Mouse (Mus musculus) midbrain, postnatal 0 days (tissue): ENCODE results near the gene Defb26. TPM values are rescaled to one million over a fixed set of nuclear protein-coding genes. Genes with fewer than 3 reads are reported as not detected.

ENCODE experiments used
- ATAC-seq: fragments of 200-750 bp; cut with Nextera tagmentation; 2 replicates; pipeline ENCODE4 v1.8.0; 2017; ENCODE audit warnings: moderate number of reproducible peaks, mild to moderate bottlenecking, moderate TSS enrichment, moderate library complexity; ENCODE audit not compliant: low FRiP score
- DNase-seq: peaks from one replicate; pipeline ENCODE4 v3.0.0-alpha.2; 2015; ENCODE audit warnings: low spot score
- H3K27ac ChIP-seq: fragments of 300-500 bp; sonication (generic); 2 replicates; pipeline ENCODE4 v1.5.1; 2014; ENCODE audit warnings: low read depth, mild to moderate bottlenecking, low read length, mixed read lengths
- H3K27me3 ChIP-seq: fragments of 300-500 bp; sonication (generic); 2 replicates; pipeline ENCODE4 v1.6.1; 2014; ENCODE audit warnings: low read length, control low read depth, mixed read lengths; ENCODE audit not compliant: insufficient read depth
- H3K36me3 ChIP-seq: fragments of 300-500 bp; sonication (generic); 2 replicates; pipeline ENCODE4 v1.6.1; 2014; ENCODE audit warnings: low read length, control low read depth, mixed read lengths; ENCODE audit not compliant: insufficient read depth
- H3K4me1 ChIP-seq: fragments of 300-500 bp; sonication (generic); 2 replicates; pipeline ENCODE4 v1.6.1; 2014; ENCODE audit warnings: mild to moderate bottlenecking, control low read depth, antibody characterized with exemption, low read length, mixed read lengths; ENCODE audit not compliant: insufficient read depth
- H3K4me2 ChIP-seq: fragments of 300-500 bp; sonication (generic); 2 replicates; pipeline ENCODE4 v1.6.1; 2014; ENCODE audit warnings: low read depth, mild to moderate bottlenecking, low read length, mixed read lengths; ENCODE audit not compliant: poor library complexity, severe bottlenecking
- H3K4me3 ChIP-seq: fragments of 300-500 bp; sonication (generic); 2 replicates; pipeline ENCODE4 v1.5.1; 2014; ENCODE audit warnings: low read depth, mild to moderate bottlenecking, low read length, moderate library complexity
- H3K9ac ChIP-seq: fragments of 300-500 bp; sonication (generic); replicated peaks from 2 replicates; pipeline ENCODE4 v1.6.1; 2014; ENCODE audit warnings: mild to moderate bottlenecking, low read length, moderate library complexity, mixed read lengths; ENCODE audit not compliant: poor library complexity, severe bottlenecking
- H3K9me3 ChIP-seq: fragments of 300-500 bp; sonication (generic); 2 replicates; pipeline ENCODE4 v1.6.1; 2016; ENCODE audit warnings: low read length, control low read depth
- CTCF ChIP-seq: IDR thresholded peaks from 2 replicates; pipeline ENCODE4 v1.5.1; 2016; ENCODE audit warnings: antibody characterized with exemption, mild to moderate bottlenecking
- WGBS: fragments of 180-500 bp; shearing (Covaris S2); extraction: QIAGEN DNeasy Blood & Tissue Kit; methylation state at CpG from one replicate; pipeline ENCODE4 v1.1.7; 2014; 5-methylcytosine and 5-hydroxymethylcytosine counted together
- polyA plus RNA-seq: library from polyadenylated mRNA; unstranded; fragments of >200 nt; fragmentation: Nextera tagmentation; extraction: Ambion mirVana; gene quantifications from 2 replicates; pipeline ENCODE4 v1.2.1, GENCODE M21; 2015
- total RNA-seq: library from RNA; depleted of rRNA; stranded (reverse); fragments of >200 nt; gene quantifications from 2 replicates; pipeline ENCODE4 v1.2.3, GENCODE M21; 2014

Gene Defb26
- total and polyA plus RNA-seq, 2 experiments from 2014 or later, result not detected

- no peaks in the 10 kb centered on the region for H3K36me3 ChIP-seq
- no peak overlapping the region for H3K27ac ChIP-seq
- DNase-seq (no peak), ATAC-seq (no peak)
- no peak for TF ChIP-seq CTCF
- no peaks in the 10 kb centered on the region for H3K27me3 ChIP-seq
- no peak overlapping the region for H3K9ac ChIP-seq
- no peaks in the 10 kb centered on the region for H3K9me3 ChIP-seq
- H3K4me2 ChIP-seq, result no peak overlapping the region
- 89% methylated on average over 7 of the region's 7 CpGs for WGBS
- no peaks in the 10 kb centered on the region for H3K4me1 ChIP-seq
- H3K4me3 ChIP-seq, result no peak overlapping the region
These were observed 29.8 kb downstream of the Defb26 start for GRCm38 (mm10) chr2:152481726-152482125.

GRCm38 (mm10) chr2:152480881-152481280, 30.6 kb downstream of the Defb26 start:
- Histone ChIP-seq H3K27ac (no peak overlapping the region), H3K4me3 (no peak overlapping the region), H3K4me2 (no peak overlapping the region), H3K27me3 (no peaks in the 10 kb centered on the region), H3K36me3 (no peaks in the 10 kb centered on the region), H3K9ac (no peak overlapping the region), H3K4me1 (no peaks in the 10 kb centered on the region), H3K9me3 (no peaks in the 10 kb centered on the region)
- no peak for DNase-seq
- no peak for TF ChIP-seq CTCF
- 83% methylated on average over 3 of the region's 3 CpGs for WGBS
- no peak for ATAC-seq

GRCm38 (mm10) chr2:152476763-152477162, 34.7 kb downstream of the Defb26 start, which contains the start of gene Defb20:
Gene Defb20 (plus strand): TSS chr2:152477063.
- no peak for ATAC-seq
- H3K27me3 ChIP-seq, result no peaks in the 10 kb centered on the region
- no peaks in the 10 kb centered on the region for H3K36me3 ChIP-seq
- H3K27ac ChIP-seq, result no peak within 1 kb of the TSS
- no peak for DNase-seq
- H3K9ac ChIP-seq, result no peak within 1 kb of the TSS
- WGBS, result 66% methylated on average over 2 of the region's 2 CpGs
- TF ChIP-seq CTCF, result no peak
- H3K4me1 ChIP-seq, result no peaks in the 10 kb centered on the region
- no peak within 1 kb of the TSS for H3K4me3 ChIP-seq
- no peaks in the 10 kb centered on the region for H3K9me3 ChIP-seq
- no peak within 1 kb of the TSS for H3K4me2 ChIP-seq

- no peaks in the 10 kb centered on the region for H3K36me3 ChIP-seq
- DNase-seq, result peak; percentile 15
These were observed 39.1 kb downstream of the Defb26 start for GRCm38 (mm10) chr2:152472434-152472833.

GRCm38 (mm10) chr2:152470973-152471372, 40.5 kb downstream of the Defb26 start:
- H3K27ac ChIP-seq, result no peak overlapping the region
- DNase-seq (peak; percentile 68), ATAC-seq (no peak)
- no peak overlapping the region for H3K4me3 ChIP-seq
- no peaks in the 10 kb centered on the region for H3K4me1 ChIP-seq
- 28% methylated on average over 7 of the region's 7 CpGs for WGBS
- no peaks in the 10 kb centered on the region for H3K9me3 ChIP-seq
- no peaks in the 10 kb centered on the region for H3K36me3 ChIP-seq
- TF ChIP-seq CTCF, result peak; percentile 88
- no peak overlapping the region for H3K9ac ChIP-seq
- H3K4me2 ChIP-seq, result no peak overlapping the region
- no peaks in the 10 kb centered on the region for H3K27me3 ChIP-seq

More at GRCm38 (mm10) chr2:152472434-152472833, 39.1 kb downstream of the Defb26 start:
- Histone ChIP-seq H3K27ac (no peak overlapping the region), H3K9me3 (no peaks in the 10 kb centered on the region), H3K27me3 (no peaks in the 10 kb centered on the region), H3K4me1 (no peaks in the 10 kb centered on the region), H3K4me3 (no peak overlapping the region), H3K4me2 (no peak overlapping the region), H3K9ac (no peak overlapping the region)
- WGBS, result 27% methylated on average over 3 of the region's 3 CpGs
- ATAC-seq, result no peak
- TF ChIP-seq CTCF, result peak; percentile 66

GRCm38 (mm10) chr2:152464570-152465150, 46.8 kb downstream of the Defb26 start, which contains the start of gene Defb23:
Gene Defb23 (minus strand): TSS chr2:152464620.
- no peaks in the 10 kb centered on the region for H3K27me3 ChIP-seq
- no peak within 1 kb of the TSS for H3K4me2 ChIP-seq
- DNase-seq (no peak), ATAC-seq (no peak)
- no peak within 1 kb of the TSS for H3K27ac ChIP-seq
- no peak within 1 kb of the TSS for H3K4me3 ChIP-seq
- no peaks in the 10 kb centered on the region for H3K4me1 ChIP-seq
- H3K9me3 ChIP-seq, result no peaks in the 10 kb centered on the region
- 93% methylated on average over 3 of the region's 3 CpGs for WGBS
- no peaks in the 10 kb centered on the region for H3K36me3 ChIP-seq
- TF ChIP-seq CTCF, result peak; percentile 17
- H3K9ac ChIP-seq, result no peak within 1 kb of the TSS
